Mouse (Mus musculus): ENCODE results near the gene Defb26.

Defb26 gene

DNA sequence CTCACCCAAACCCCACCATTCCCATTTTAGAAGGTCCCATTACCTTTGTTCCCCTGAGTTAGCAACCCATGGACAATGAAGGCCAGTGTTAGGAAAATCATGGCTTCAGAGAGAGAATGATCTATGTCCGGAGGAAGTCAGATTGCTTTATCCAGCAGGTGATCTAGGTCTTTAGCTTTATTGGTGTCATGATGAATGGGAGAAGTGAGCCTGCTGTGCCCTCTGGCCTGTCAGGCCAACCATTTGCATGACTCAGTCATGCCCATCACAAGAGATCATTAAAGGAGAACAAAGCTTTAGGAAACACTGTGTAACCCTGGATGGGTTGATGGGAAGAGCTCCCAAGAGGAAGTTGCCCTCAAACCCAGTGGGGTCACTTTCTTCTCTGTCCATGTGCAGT, at the start of gene Defb26:
Gene Defb26 (minus strand): TSS at position 101 of the 400 bp plus-strand sequence.
- DNase-seq (ENCODE audit: low read depth) = no peak

DNA sequence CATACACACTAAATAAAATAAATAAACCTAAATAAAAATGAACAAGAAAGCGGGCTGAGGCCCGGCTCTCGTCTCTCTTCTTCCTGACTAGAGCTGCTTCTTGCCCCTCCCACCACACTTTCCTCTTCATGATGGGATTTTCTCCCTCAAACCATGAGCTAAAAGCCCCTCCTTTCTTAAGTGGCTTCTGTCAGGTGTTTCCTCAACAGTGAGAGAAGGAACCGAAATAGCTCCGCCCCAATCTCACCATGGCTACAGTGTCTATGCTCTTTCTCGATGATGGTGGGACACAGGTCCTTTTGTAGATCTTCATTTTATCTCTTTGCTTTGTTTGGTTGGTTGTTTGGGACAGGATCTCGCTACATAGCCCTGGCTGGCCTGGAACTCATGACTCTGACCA, 45.2 kb upstream of the Defb26 start:
- DNase-seq (ENCODE audit: low read depth) = no peak

DNA sequence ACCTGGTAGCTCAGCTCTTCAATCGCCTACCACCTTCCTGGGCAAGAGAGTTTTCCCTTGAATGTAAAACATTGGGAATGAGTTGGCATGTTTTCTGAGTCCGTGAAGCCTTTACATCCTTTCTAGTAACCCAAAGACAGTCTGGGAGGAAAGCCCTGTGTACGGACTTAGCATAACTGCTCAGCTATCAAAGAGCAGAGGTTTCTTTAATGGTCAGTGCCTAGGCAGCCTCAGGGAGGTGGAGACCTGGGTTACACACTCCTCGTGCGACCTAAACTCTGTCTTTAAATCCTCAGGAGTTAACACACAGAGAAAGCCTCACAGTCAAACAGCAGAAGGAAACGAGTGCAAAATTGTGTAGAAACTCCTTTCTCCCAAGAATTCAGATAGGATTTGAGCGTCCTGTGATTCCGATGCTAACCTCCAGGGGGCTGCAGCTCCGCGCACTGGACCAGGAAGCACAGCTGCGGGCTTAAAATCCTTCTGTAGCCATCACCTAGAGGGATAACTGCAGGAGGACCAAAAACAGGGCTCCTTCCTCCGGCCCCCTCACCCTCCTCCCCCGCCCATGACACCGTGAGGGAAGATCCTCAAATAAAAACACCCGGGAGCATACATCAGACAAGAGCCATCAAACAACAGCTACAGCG, 42.4 kb upstream of the Defb26 start:
- DNase-seq (ENCODE audit: low read depth) = peak; percentile 29

DNA sequence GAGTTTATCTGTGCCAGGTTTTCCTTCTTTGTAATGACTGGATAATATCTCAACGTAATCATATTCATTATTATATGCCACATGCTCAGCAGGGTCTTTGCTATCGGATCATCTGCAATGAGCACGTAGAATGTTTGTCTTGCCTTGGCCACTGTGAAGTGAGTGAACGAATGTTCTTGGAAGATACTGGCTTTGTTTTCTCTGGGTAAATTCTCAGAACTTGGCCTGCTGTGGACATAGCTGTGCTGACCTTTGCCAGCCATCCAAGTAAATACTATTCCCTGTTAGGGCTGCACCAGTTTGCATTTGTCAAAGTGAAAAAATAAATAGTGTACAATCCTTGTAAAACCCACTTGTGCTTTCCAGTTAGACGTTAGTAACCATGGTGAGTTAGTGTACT, 36.6 kb upstream of the Defb26 start:
- no peak for DNase-seq (ENCODE audit: low read depth)

DNA sequence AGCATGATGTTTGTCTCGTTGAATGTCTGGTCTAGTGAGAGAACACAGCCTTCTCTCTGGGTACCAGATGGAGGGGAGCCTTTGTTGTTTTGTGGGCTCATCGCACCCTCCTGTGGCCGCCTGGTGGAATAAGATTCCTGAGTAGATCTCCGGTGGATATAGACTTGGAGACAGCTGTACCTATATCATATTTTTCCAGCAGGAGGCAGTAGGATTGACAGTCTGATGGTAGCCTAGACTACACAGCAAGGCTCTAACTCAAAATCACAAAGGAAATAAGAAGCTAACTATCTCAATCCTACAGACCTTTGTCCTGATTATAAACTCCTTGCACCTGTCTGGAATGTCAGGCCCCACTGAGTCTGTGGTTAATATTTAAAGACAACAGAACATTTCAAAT, 33.2 kb upstream of the Defb26 start:
- DNase-seq (ENCODE audit: low read depth) = peak; percentile 5

DNA sequence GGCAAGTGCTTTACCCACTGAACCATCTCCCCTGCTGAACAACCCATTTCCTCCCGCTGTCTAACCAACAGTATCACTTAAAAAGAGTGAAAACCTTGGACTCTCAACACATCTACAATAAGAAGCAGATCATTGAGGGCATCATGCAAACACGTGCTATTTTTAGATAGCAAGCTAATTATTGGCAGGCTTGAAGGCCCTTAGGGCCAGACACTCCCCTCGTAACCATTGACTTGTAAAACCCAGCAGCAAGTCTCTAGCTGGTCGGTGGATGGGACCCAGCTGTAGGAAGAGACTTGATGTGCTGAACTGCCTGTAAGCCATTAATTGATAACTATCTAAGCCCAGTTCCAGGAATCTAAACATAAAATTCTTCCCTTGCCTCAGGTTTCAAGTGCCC, 32.0 kb upstream of the Defb26 start:
- DNase-seq (ENCODE audit: low read depth) = no peak

DNA sequence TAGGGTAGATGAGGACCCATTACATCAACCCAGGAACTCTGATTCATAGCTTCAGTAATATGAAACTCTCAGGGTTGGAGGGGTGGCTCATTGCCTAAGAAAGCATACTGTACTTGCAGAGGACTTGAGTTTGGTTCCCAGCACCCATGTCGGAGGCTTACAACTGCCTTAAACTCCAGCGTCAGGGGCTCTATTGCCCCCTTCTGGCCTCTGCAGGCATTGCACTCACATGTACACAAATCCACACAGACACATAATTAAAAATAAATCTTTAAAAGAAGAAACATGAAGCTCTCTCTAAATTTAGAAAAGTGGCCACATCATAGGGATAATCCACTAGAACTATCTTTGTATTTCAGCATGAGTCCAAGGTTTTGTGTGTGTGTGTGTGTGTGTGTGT, 31.4 kb upstream of the Defb26 start:
- DNase-seq (ENCODE audit: low read depth) = no peak

DNA sequence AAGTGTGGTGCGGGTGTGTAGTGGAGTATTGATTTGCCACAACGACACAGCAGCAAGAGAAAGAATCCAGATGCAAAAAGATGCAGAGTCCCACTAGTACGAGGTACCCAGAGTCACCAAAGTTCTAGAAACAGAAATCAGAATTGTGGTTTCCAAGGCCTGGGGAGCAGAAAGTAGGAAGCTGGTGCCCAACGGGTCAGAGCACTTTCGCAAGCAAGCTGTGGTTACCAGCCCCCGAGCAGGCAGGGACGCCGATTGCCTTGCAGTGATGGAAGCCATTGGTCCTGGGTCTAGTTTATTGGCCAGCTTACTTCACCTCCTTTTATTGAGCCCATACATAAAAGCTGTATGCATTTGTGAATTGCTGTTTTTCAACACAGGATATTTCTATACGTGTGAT, 30.5 kb upstream of the Defb26 start:
- no peak for DNase-seq (ENCODE audit: low read depth)

DNA sequence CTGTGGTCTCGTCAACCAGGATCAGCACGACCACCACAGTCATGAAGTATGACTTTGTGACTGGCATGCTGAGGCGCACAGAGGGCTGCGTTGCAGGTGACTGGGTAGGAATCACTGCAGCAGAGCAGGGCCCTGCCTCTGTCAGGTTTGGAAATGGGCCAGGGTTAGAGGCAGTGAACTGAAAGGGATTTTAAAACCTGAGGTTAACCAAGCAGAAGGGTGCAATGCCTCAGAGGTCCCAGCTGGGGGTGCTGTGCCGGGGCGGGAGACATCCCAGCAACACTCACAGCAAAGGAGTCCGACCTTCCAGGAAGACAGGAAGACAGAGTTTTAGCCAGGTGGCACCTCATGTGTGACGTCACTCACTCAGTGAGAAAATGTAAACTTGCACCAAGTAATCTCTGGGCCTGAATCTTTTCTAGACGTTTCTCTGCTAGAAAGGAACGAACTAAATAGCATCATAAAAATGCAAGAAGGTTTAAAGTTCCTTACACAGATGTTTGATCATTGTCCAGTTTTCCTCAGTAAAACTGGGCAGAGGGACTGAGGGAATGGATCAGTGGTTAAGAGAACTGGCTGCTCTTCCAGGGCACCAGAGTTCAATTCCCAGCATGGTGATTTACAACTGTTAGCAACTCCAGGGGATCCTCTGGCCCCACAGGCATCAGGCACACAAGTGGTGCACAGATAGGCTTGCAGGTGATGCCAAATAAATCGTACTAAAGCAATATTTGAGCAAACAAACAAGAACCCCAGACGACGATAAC, 28.6 kb upstream of the Defb26 start, which contains the start of gene Defb29:
Gene Defb29 (minus strand): TSS at position 155 of the 767 bp plus-strand sequence.
- no peak for DNase-seq (ENCODE audit: low read depth)

DNA sequence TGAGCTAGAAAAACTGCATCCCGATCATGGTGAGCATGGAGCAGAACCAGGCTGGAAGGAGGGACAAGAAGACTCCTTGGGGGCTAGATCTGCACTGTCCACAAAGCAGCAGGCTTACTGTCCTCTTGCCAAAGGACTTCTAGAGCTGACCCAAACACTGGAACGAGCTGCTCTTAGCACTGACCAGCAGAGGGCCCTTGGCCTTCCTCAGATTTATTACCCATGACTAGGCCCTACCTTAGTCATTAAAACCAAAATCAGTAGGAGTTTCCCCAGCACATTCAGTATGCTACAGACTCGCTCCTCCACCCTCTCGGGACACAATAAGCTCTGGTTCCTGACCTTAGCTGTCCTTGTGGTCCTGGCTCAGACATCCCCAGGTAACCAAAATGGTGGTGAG, 6.5 kb upstream of the Defb26 start, which contains the start of gene Defb28:
Gene Defb28 (plus strand): TSS at position 275 of the 400 bp plus-strand sequence.
- no peak for DNase-seq (ENCODE audit: low read depth)

DNA sequence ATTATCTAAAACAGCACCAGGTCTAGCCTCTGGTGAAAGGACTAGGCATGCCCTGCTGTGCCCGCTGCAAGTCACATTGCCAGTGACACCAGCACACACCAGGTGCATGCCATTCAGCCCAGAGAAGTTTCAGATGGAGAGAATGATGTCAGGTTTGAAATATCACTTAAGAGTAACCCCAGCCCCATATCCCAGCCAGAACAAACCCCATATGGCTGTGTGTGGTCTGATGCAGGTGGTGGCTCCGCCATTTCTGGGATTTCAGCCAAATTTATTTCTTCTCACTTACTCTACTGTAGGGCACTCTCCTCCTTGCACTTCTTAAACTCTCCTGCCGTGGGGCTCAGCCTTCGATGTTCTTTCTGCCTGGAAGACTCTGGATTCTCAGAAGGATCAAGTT, 4.6 kb upstream of the Defb26 start:
- no peak for DNase-seq (ENCODE audit: low read depth)

DNA sequence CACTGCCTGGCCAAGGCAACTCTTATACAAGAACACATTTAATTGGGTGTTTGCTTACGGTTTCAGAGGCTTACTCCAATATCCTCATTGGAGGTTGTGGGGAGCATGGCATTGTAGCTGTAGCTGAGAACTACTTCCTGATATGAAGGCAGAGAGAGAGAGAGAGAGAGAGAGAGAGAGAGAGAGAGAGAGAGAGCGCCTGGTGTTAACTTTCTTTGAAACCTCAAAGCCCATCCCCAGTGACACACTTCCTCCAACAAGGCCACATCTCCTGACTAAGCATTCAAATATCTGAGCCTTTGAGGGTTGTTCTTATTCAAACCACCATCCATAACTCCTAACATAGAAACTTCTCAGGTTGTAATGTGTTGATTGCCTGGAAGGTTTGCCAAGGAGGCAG, 7.5 kb downstream of the Defb26 start:
- no peak for DNase-seq (ENCODE audit: low read depth)

DNA sequence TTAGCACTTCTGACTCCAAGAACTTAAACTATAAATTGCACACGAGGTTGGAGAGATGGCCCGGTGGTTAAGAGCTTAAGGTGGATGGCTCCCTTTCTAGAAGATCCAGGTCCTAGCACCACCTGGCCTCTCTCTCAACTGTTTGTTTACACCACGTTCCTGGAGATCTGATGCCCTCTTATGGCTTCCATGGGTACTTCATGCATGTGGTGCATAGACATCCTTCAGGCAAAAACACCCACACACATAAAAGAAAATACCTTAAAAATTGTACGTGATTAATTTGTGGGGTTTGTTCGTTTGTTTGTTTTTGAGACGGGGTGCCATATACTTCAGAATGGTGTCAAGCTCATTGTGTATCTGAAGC, 10.6 kb downstream of the Defb26 start:
- DNase-seq (ENCODE audit: low read depth) = peak; percentile 24

DNA sequence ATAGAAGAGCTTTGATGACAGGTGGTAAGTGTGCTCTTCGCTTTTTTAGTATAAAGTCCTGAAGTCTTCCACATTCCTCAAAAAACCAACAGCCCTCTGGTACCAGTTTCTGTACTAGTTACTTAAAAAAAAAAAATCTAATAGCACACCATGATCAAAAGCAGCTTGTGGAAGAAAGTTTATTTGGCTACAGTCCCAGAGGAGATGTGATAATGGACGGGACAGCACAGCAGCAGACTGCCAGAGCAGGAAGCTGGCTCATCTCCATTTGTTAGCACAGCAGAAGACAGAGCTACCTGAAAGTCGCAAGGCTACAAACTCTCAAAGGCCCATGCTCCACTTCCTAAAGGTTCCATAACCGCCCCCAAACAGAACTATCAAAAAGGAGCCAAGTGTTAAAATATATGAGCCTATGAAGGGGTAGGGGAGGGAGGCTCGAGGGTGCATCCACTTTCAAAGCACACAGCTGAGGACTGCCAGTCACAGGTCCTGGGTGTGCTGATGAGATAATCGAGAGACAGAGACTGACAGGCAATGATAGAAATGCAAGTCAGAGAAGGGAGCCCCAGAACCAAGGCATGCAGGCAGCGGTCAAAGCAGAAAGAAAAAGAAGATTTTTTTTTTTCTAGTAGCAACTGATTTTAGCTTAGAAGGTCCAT, 11.2 kb downstream of the Defb26 start:
- no peak for DNase-seq (ENCODE audit: low read depth)

DNA sequence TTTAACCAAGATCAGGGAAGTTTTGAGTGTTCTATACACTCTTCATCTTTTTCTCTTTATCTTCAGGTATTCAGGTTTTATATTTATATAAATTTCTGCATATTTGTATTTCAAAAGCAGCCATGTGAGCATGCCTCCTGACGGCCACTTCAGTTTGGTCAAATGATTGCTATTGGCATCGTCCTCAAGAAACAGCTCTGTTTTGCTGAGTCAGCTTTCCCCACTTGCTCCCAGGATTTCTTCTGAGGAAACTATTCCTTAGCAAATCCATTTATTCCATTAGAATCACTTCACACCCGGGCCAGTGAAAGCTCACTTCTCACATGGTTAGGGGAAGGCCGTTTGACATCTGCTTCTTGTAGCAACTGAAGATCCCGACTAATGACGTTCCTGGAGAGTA, 13.5 kb downstream of the Defb26 start:
- no peak for DNase-seq (ENCODE audit: low read depth)

DNA sequence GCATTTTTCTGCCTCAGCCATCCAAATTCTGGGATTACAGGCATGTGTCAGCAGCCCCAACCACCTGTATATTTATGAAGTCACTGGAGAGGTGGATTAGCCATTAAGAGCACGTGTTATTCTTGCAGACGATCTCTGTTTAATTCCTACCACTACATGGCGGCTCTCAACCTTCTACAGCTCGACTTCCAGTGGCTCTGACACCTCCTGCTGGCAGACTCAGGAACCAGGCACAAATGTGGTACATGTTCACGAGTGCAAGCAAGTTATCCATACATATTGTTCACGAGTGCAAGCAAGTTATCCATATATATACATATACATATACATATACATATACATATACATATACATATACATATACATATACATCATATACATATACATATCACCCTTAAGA, 18.3 kb downstream of the Defb26 start:
- no peak for DNase-seq (ENCODE audit: low read depth)

DNA sequence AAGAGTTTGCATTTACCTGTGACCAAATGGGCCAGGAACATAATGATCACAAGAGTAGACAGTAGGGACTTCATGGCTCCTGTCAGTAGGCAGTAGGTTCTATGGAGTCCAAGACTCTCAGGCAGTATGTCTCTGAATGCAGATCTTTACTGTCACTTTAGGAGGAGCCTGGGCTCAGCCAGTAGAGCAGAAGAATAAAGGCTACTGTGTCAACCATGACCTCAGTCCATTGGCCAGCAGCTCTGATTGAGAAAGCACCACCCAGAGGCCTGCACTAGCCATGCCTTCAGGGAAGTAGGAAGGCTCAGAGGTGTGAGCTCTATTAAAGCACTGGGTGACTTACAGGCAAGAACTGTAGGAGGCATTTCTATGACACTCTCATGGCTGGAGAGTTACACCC, 21.5 kb downstream of the Defb26 start, which contains the start of gene Defb22:
Gene Defb22 (minus strand): TSS at position 101 of the 400 bp plus-strand sequence.
- DNase-seq (ENCODE audit: low read depth) = no peak

DNA sequence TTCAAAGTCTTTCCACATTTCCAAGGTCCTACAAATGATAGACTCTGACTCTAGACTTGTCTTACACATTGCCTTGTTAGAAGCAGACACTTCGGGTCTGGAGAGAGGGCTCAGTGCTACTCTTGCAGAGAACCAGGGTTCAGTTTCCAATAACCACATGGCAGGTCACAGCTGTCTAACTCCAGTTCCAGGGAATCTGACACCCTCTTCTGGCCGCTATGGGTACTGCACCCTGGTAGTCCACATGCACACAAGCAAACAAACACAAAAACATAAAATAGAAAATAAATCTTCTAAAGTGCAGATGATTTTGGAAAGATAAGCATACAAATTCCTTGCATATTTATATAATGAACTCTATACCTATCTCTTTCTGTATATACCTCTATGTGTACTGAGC, 24.5 kb downstream of the Defb26 start:
- DNase-seq (ENCODE audit: low read depth) = peak; percentile 43

DNA sequence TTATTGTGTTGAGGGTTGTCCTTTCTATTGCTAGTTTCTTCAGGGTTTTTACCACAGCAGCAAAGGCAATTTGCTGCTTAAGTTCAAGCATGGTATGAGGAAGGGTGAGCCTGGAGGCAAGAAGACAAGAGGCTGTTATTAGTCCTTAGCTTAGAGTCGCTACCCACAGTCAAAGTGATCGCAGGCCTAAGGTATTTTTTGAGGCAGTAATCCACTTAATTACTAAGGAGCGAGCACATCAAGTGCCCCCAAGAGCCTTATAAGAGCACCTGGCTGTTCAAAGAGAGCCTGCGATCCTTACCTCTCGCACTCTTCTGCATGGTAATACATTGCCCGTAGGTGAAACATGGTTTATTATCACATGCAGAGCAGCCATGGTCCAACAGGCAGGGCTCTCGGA, 29.8 kb downstream of the Defb26 start:
- no peak for DNase-seq (ENCODE audit: low read depth)

DNA sequence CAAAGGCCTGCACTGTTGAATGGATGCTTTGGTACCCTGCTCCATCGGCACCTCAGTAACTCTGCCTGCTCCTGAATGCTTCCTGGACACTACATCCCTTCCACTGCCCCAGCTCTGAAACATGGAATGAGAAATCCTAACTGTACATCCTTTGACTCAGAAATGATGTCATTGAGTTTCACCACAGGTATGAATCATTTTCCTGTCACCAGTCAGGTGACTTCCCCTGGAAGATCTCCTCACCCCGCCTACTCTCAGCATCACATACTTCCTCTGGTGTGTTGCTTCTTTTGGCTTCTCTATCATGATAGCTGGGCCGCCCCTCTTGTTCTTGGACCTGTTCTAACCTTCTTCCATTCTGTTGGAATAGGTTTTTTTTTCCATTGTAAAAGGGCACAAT, 30.6 kb downstream of the Defb26 start:
- DNase-seq (ENCODE audit: low read depth) = peak; percentile 36

DNA sequence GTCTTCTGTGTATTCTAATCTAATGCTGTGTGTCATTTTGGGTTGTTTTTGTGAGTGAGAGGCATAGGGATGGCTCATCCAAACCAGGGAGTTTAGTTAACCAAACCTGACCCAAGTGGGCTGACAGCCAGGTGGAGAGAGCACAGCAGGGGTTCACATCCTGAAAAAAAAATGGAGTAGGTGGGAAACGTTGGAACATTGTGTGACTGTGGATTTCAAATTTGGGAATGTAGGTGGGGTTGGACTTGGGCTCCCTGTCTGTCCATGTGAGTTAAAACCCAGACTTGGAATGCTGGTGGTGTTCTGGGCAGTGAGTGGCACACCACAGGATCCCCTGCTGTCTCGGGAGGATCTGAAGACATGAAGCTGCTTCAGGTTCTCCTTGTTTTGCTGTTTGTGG, 34.7 kb downstream of the Defb26 start, which contains the start of gene Defb20:
Gene Defb20 (plus strand): TSS at position 301 of the 400 bp plus-strand sequence.
- DNase-seq (ENCODE audit: low read depth) = no peak

DNA sequence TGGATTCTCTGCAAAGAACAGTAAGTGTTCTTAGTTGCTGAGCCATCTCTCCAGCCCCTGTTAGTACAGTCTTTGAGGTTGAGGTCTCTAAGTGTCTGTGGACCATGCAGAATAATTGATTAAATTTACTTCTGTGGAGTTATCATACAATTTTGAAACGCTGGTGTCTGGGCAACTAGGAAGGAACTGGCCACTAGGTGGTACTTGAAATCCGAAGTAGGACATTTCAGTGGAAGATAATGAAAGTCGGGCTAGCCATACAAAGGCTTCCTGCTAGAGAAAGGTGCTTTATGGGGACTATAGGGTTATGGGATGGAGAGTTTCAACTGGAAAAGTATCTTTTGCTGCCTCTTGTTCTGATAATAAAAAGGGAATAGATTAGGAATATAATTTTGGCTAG, 39.1 kb downstream of the Defb26 start:
- DNase-seq (ENCODE audit: low read depth) = no peak

DNA sequence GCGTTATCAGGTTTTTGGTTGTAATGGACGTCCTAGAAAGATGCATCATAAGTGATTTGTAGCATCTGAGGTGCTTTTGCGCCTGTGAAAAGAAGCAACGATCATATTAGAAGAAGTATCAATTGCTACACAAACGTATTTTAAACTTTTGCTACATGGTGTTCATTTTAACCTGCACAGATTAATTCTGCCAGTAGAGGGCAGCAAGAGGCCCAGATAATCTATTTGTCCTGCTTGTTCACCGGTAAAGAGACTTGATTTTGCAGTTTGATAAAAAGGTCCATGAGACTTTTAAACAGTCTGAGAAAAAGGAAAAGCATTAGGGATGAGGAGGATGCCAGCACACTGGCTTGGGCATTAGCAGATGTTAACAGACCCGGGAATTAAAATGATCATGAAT, 40.5 kb downstream of the Defb26 start:
- peak; percentile 77 for DNase-seq (ENCODE audit: low read depth)
